Mouse (Mus musculus) cortical plate, adult 2 months (tissue): ENCODE results near the gene Rrp1.

Experiments used
- CTCF ChIP-seq: fragments of 200-500 bp; IDR thresholded peaks from 2 replicates; pipeline ENCODE4 v1.5.1; 2011; ENCODE audit warnings: mild to moderate bottlenecking, control low read depth, low read length; ENCODE audit not compliant: insufficient read depth; ENCODE audit errors: extremely low read depth
- POLR2A ChIP-seq: fragments of 200-500 bp; IDR thresholded peaks from 2 replicates; pipeline ENCODE4 v1.6.1; 2011; ENCODE audit warnings: mild to moderate bottlenecking, low read length, control low read depth; ENCODE audit not compliant: insufficient read depth; ENCODE audit errors: extremely low read depth

- no peak for TF ChIP-seq POLR2A
- TF ChIP-seq CTCF = no peak
Observed at GRCm38 (mm10) chr10:78351564-78351886, 61.3 kb downstream of the Rrp1 start.
